Mouse (Mus musculus) limb, embryonic 13.5 days (tissue): Measurements from ENCODE around the gene Bloc1s1. TPM values are rescaled to one million over a fixed set of nuclear protein-coding genes. Genes with fewer than 3 reads are reported as not detected.

Source experiments
- ATAC-seq: fragments of 200-750 bp; cut with Nextera tagmentation; 2 replicates; pipeline ENCODE4 v1.8.0; 2017; ENCODE audit warnings: low read depth, moderate number of reproducible peaks, moderate TSS enrichment; ENCODE audit not compliant: low FRiP score
- H3K27ac ChIP-seq: fragments of 300-500 bp; sonication (generic); 2 replicates; pipeline ENCODE4 v1.5.1; 2015; ENCODE audit warnings: inconsistent platforms, mild to moderate bottlenecking, moderate library complexity
- H3K27me3 ChIP-seq: fragments of 300-500 bp; sonication (generic); 2 replicates; pipeline ENCODE4 v1.6.1; 2015; ENCODE audit warnings: mild to moderate bottlenecking, inconsistent platforms
- H3K36me3 ChIP-seq: fragments of 300-500 bp; sonication (generic); 2 replicates; pipeline ENCODE4 v1.6.1; 2015; ENCODE audit warnings: inconsistent platforms, mild to moderate bottlenecking, moderate library complexity
- H3K4me1 ChIP-seq: fragments of 300-500 bp; sonication (generic); 2 replicates; pipeline ENCODE4 v1.6.1; 2015; ENCODE audit warnings: inconsistent platforms
- H3K4me2 ChIP-seq: fragments of 300-500 bp; sonication (generic); replicated peaks from 2 replicates; pipeline ENCODE4 v1.6.1; 2015; ENCODE audit warnings: inconsistent platforms, mild to moderate bottlenecking, moderate library complexity
- H3K4me3 ChIP-seq: fragments of 300-500 bp; sonication (generic); 2 replicates; pipeline ENCODE4 v1.5.1; 2015; ENCODE audit warnings: moderate library complexity, mild to moderate bottlenecking, inconsistent platforms
- H3K9ac ChIP-seq: fragments of 300-500 bp; sonication (generic); 2 replicates; pipeline ENCODE4 v1.6.1; 2015; ENCODE audit warnings: mild to moderate bottlenecking, inconsistent platforms
- H3K9me3 ChIP-seq: fragments of 300-500 bp; sonication (generic); 2 replicates; pipeline ENCODE4 v1.6.1; 2016; ENCODE audit warnings: inconsistent platforms
- WGBS: fragments of 180-500 bp; shearing (Covaris S2); methylation state at CpG from one replicate; pipeline ENCODE4 v1.1.7; 2015; 5-methylcytosine and 5-hydroxymethylcytosine counted together
- polyA plus RNA-seq: library from polyadenylated mRNA; unstranded; fragments of >200 nt; fragmentation: Nextera tagmentation; extraction: Ambion mirVana; gene quantifications from 2 replicates; pipeline ENCODE4 v1.2.1, GENCODE M21; 2015

The Bloc1s1 gene
- polyA plus RNA-seq, 1 experiment from 2014 or later = 225 TPM

GRCm38 (mm10) chr10:128940475-128941061 lies 16.7 kb upstream of the Bloc1s1 start:
- Histone ChIP-seq H3K4me3 (no peak overlapping the region), H3K4me2 (no peak overlapping the region), H3K27ac (no peak overlapping the region), H3K4me1 (no peaks in the 10 kb centered on the region), H3K36me3 (no peaks in the 10 kb centered on the region), H3K9ac (no peak overlapping the region), H3K27me3 (peaks cover 15% of the 10 kb centered on the region), H3K9me3 (no peaks in the 10 kb centered on the region)
- 81% methylated on average over 10 of the region's 10 CpGs for WGBS
- no peak for ATAC-seq

- peaks cover 7% of the 10 kb centered on the region for H3K4me1 ChIP-seq
- H3K36me3 ChIP-seq = no peaks in the 10 kb centered on the region
- no peaks in the 10 kb centered on the region for H3K9me3 ChIP-seq
- H3K4me3 ChIP-seq = no peak overlapping the region
- H3K4me2 ChIP-seq = no peak overlapping the region
- no peak for ATAC-seq
- peaks cover 31% of the 10 kb centered on the region for H3K27me3 ChIP-seq
- H3K27ac ChIP-seq = no peak overlapping the region
- no peak overlapping the region for H3K9ac ChIP-seq
- WGBS = 54% methylated on average over 5 of the region's 5 CpGs
Measured at GRCm38 (mm10) chr10:128938974-128939373, 15.1 kb upstream of the Bloc1s1 start.

- no peak overlapping the region for H3K9ac ChIP-seq
- no peak overlapping the region for H3K27ac ChIP-seq
- H3K36me3 ChIP-seq = no peaks in the 10 kb centered on the region
- WGBS = 79% methylated on average over 9 of the region's 9 CpGs
- no peak for ATAC-seq
- peaks cover 36% of the 10 kb centered on the region for H3K27me3 ChIP-seq
- no peak overlapping the region for H3K4me2 ChIP-seq
- H3K4me1 ChIP-seq = peaks cover 12% of the 10 kb centered on the region
- no peak overlapping the region for H3K4me3 ChIP-seq
- H3K9me3 ChIP-seq = no peaks in the 10 kb centered on the region
Measured at GRCm38 (mm10) chr10:128938457-128938856, 14.6 kb upstream of the Bloc1s1 start.

GRCm38 (mm10) chr10:128937756-128938390 lies 14.0 kb upstream of the Bloc1s1 start:
- 0 out of 2 replicates have a peak, but pooled peaks have one; percentile 21 for ATAC-seq
- Histone ChIP-seq H3K27ac (no peak overlapping the region), H3K36me3 (no peaks in the 10 kb centered on the region)

GRCm38 (mm10) chr10:128935826-128936440 lies 12.1 kb upstream of the Bloc1s1 start:
- H3K9ac ChIP-seq = no peak overlapping the region
- WGBS = 66% methylated on average over 8 of the region's 8 CpGs
- H3K4me1 ChIP-seq = peaks cover 16% of the 10 kb centered on the region
- peaks cover 62% of the 10 kb centered on the region for H3K27me3 ChIP-seq
- H3K4me2 ChIP-seq = no peak overlapping the region
- ATAC-seq = no peak
- no peak overlapping the region for H3K4me3 ChIP-seq
- H3K27ac ChIP-seq = no peak overlapping the region
- H3K36me3 ChIP-seq = no peaks in the 10 kb centered on the region
- H3K9me3 ChIP-seq = no peaks in the 10 kb centered on the region

More at GRCm38 (mm10) chr10:128937756-128938390, 14.0 kb upstream of the Bloc1s1 start:
- Histone ChIP-seq H3K4me3 (no peak overlapping the region), H3K4me2 (no peak overlapping the region), H3K27me3 (peaks cover 42% of the 10 kb centered on the region), H3K9me3 (no peaks in the 10 kb centered on the region), H3K4me1 (peaks cover 16% of the 10 kb centered on the region), H3K9ac (no peak overlapping the region)
- WGBS = 69% methylated on average over 12 of the region's 12 CpGs

GRCm38 (mm10) chr10:128934997-128935787 lies 11.4 kb upstream of the Bloc1s1 start:
- Histone ChIP-seq H3K4me3 (no peak overlapping the region), H3K36me3 (no peaks in the 10 kb centered on the region), H3K9me3 (no peaks in the 10 kb centered on the region), H3K9ac (no peak overlapping the region), H3K4me2 (no peak overlapping the region), H3K4me1 (peaks cover 16% of the 10 kb centered on the region), H3K27ac (no peak overlapping the region), H3K27me3 (peaks cover 68% of the 10 kb centered on the region)
- no peak for ATAC-seq
- 67% methylated on average over 7 of the region's 7 CpGs for WGBS

- ATAC-seq = no peak
- Histone ChIP-seq H3K9ac (peak overlapping the region; percentile 32; the same call in 1 of the 2 replicates), H3K27me3 (peaks cover 77% of the 10 kb centered on the region), H3K4me2 (peak overlapping the region; percentile 73), H3K27ac (no peak overlapping the region), H3K4me1 (peaks cover 16% of the 10 kb centered on the region), H3K4me3 (peak overlapping the region; percentile 43), H3K9me3 (no peaks in the 10 kb centered on the region), H3K36me3 (no peaks in the 10 kb centered on the region)
- WGBS = 2% methylated on average over 21 of the region's 21 CpGs
Measured at GRCm38 (mm10) chr10:128933976-128934721, 10.3 kb upstream of the Bloc1s1 start.

GRCm38 (mm10) chr10:128933574-128933973 lies 9.7 kb upstream of the Bloc1s1 start, which contains the start of gene Itga7:
Itga7 (plus strand) TSS chr10:128933818.
- no peaks in the 10 kb centered on the region for H3K9me3 ChIP-seq
- under 1% methylated on average over 26 of the region's 26 CpGs for WGBS
- peak within 1 kb of the TSS; percentile 32; the same call in 1 of the 2 replicates for H3K9ac ChIP-seq
- peak within 1 kb of the TSS; percentile 43 for H3K4me3 ChIP-seq
- peak; percentile 86 for ATAC-seq
- no peaks in the 10 kb centered on the region for H3K36me3 ChIP-seq
- H3K4me2 ChIP-seq = peak within 1 kb of the TSS; percentile 73
- H3K4me1 ChIP-seq = peaks cover 16% of the 10 kb centered on the region
- no peak within 1 kb of the TSS for H3K27ac ChIP-seq
- peaks cover 82% of the 10 kb centered on the region for H3K27me3 ChIP-seq

- H3K27me3 ChIP-seq = peaks cover 86% of the 10 kb centered on the region
Measured at GRCm38 (mm10) chr10:128931441-128931840, 7.6 kb upstream of the Bloc1s1 start.

GRCm38 (mm10) chr10:128929638-128930378 lies 6.0 kb upstream of the Bloc1s1 start:
- 68% methylated on average over 7 of the region's 7 CpGs for WGBS
- no peak overlapping the region for H3K4me2 ChIP-seq
- no peak overlapping the region for H3K9ac ChIP-seq
- no peak for ATAC-seq
- peaks cover 16% of the 10 kb centered on the region for H3K4me1 ChIP-seq
- no peak overlapping the region for H3K4me3 ChIP-seq
- H3K36me3 ChIP-seq = no peaks in the 10 kb centered on the region
- no peak overlapping the region for H3K27ac ChIP-seq
- H3K27me3 ChIP-seq = peaks cover 70% of the 10 kb centered on the region
- H3K9me3 ChIP-seq = no peaks in the 10 kb centered on the region

More at GRCm38 (mm10) chr10:128931441-128931840, 7.6 kb upstream of the Bloc1s1 start:
- Histone ChIP-seq H3K4me1 (peaks cover 16% of the 10 kb centered on the region), H3K36me3 (no peaks in the 10 kb centered on the region), H3K9ac (no peak overlapping the region), H3K4me2 (no peak overlapping the region), H3K27ac (no peak overlapping the region), H3K9me3 (no peaks in the 10 kb centered on the region), H3K4me3 (no peak overlapping the region)
- 61% methylated on average over 2 of the region's 2 CpGs for WGBS
- ATAC-seq = no peak

GRCm38 (mm10) chr10:128928356-128928755 lies 4.5 kb upstream of the Bloc1s1 start:
- ATAC-seq = no peak
- Histone ChIP-seq H3K9ac (no peak overlapping the region), H3K36me3 (no peaks in the 10 kb centered on the region), H3K27me3 (peaks cover 55% of the 10 kb centered on the region), H3K9me3 (no peaks in the 10 kb centered on the region), H3K27ac (no peak overlapping the region), H3K4me1 (peaks cover 10% of the 10 kb centered on the region), H3K4me2 (no peak overlapping the region), H3K4me3 (no peak overlapping the region)
- WGBS = 36% methylated on average over 4 of the region's 4 CpGs
